Mouse (Mus musculus) bone marrow macrophage, adult 2 months (primary cell): ENCODE results near the gene Asl.

ENCODE experiments used
- CTCF ChIP-seq: IDR thresholded peaks from 2 replicates; pipeline ENCODE4 v1.5.1; 2012; ENCODE audit warnings: low read depth, mild to moderate bottlenecking, low read length, moderate library complexity
- POLR2A ChIP-seq: IDR thresholded peaks from 2 replicates; pipeline ENCODE4 v1.6.1; 2012; ENCODE audit warnings: mild to moderate bottlenecking, low read depth, low read length, borderline replicate concordance

GRCm38 (mm10) chr5:130051073-130051860 lies 22.2 kb upstream of the Asl start:
- TF ChIP-seq CTCF (no peak), POLR2A (no peak)
